Mouse (Mus musculus): ENCODE data around the gene R3hdml. TPM values are rescaled to one million over a fixed set of nuclear protein-coding genes. Genes with fewer than 3 reads are reported as not detected.

R3hdml gene
- 0.23 and 0.40 TPM in 2 replicates for polyA plus RNA-seq (2015; fragmentation: Nextera tagmentation; extraction: Ambion mirVana)

DNA sequence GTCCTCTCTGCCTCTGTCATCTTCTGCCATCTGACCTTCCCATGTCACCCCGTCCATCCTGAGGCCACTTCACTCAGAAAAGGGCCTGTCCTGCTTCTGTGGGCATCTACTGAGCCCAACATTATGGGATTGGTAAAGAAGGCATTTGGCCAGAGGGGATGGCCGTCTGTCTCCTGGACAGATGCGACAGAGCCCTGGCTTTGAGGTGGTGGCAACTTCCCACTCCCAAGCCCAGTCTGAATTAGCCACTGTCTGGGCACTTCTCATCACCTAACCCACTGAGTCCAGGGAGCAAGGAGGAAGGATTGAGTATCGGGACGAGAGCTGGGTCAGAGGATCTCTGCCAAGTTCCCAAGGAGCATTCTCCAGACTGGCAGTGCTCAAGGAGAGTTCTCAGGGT is at the start of gene R3hdml:
Gene R3hdml, plus strand, starts transcription at position 301 of the 400 bp plus-strand sequence.
- Histone ChIP-seq H3K9ac (ENCODE audit: low read length) (no peak within 1 kb of the TSS), H3K9me3 (ENCODE audit: control insufficient read depth, low read length) (no peaks in the 10 kb centered on the region), H3K36me3 (ENCODE audit: control insufficient read depth, insufficient read depth, low read length) (no peaks in the 10 kb centered on the region), H3K4me1 (replicated peaks; ENCODE audit: control insufficient read depth, insufficient read depth) (no peaks in the 10 kb centered on the region), H3K4me2 (replicated peaks; ENCODE audit: low read depth) (no peak within 1 kb of the TSS), H3K27me3 (ENCODE audit: control insufficient read depth, insufficient read depth, low read length) (no peaks in the 10 kb centered on the region), H3K4me3 (ENCODE audit: low read depth, low read length) (no peak within 1 kb of the TSS), H3K27ac (replicated peaks) (no peak within 1 kb of the TSS)
- TF ChIP-seq EP300 (optimal IDR thresholded peaks at IDR 0.05) = no peak
- no peak for TF ChIP-seq CTCF (IDR thresholded peaks at IDR 0.05; ENCODE audit: low read depth)
- DNase-seq (ENCODE audit: low spot score) = no peak
- WGBS = 76% methylated on average over 5 of the region's 5 CpGs
- ATAC-seq (ENCODE audit: low FRiP score, low TSS enrichment) = no peak

DNA sequence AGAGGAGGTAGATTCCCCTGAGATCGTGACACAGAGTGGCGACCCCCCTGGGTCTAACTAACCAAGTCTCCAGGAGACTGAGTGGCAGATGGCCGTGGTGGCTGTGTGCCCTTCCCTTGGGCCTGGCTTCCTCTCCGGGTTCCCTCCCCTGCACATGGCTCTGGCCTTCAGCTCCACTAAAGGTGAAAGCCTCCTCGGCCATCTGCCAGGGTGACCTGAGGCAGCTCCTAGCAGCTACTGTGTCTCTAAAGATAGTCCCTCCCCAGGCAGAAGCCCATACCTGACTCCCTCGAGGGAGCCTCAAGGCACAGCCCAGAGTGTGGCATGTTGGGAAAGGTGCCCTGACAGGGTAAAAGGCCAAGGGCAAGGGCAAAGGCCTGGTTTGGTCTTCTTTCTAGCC is 48.6 kb upstream of the R3hdml start:
- Histone ChIP-seq H3K36me3 (ENCODE audit: control insufficient read depth, insufficient read depth, low read length) (no peaks in the 10 kb centered on the region), H3K9ac (ENCODE audit: low read length) (no peak overlapping the region)

DNA sequence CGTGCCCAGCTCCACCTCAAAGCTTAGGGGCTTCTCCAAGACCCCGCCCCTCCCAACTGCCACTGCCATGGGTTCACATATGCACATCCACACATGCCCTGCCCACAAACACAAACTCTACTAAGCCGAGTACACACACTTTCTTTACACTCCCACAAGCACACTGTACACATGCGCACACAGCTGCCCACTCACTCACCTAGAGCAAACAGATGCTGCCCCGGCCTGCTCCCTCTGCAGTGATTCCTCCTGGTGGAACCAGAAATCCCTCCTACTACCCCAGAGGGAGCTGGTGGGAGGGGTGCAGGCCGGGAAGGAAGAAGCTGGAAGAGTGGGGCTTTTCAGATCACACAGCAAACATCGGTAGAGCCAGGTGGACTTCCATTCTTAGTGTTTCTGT is 48.1 kb upstream of the R3hdml start:
- Histone ChIP-seq H3K4me3 (ENCODE audit: low read depth, low read length) (no peak overlapping the region), H3K4me2 (replicated peaks; ENCODE audit: low read depth) (no peak overlapping the region), H3K9ac (ENCODE audit: low read length) (no peak overlapping the region), H3K27me3 (ENCODE audit: control insufficient read depth, insufficient read depth, low read length) (no peaks in the 10 kb centered on the region), H3K36me3 (ENCODE audit: control insufficient read depth, insufficient read depth, low read length) (no peaks in the 10 kb centered on the region), H3K4me1 (replicated peaks; ENCODE audit: control insufficient read depth, insufficient read depth) (no peaks in the 10 kb centered on the region), H3K9me3 (ENCODE audit: control insufficient read depth, low read length) (no peaks in the 10 kb centered on the region), H3K27ac (replicated peaks) (no peak overlapping the region)
- ATAC-seq (ENCODE audit: low FRiP score, low TSS enrichment) (peak; percentile 54; the same call in 1 of the 2 replicates), DNase-seq (ENCODE audit: low spot score) (peak; percentile 32)
- TF ChIP-seq EP300 (optimal IDR thresholded peaks at IDR 0.05) = no peak
- TF ChIP-seq CTCF (IDR thresholded peaks at IDR 0.05; ENCODE audit: low read depth) = no peak
- WGBS = 36% methylated on average over 7 of the region's 7 CpGs

More for the DNA sequence above, 48.6 kb upstream of the R3hdml start:
- no peak overlapping the region for H3K27ac ChIP-seq (replicated peaks)
- DNase-seq (ENCODE audit: low spot score) (no peak), ATAC-seq (ENCODE audit: low FRiP score, low TSS enrichment) (no peak)
- H3K9me3 ChIP-seq (ENCODE audit: control insufficient read depth, low read length) = no peaks in the 10 kb centered on the region
- no peak overlapping the region for H3K4me3 ChIP-seq (ENCODE audit: low read depth, low read length)
- no peaks in the 10 kb centered on the region for H3K27me3 ChIP-seq (ENCODE audit: control insufficient read depth, insufficient read depth, low read length)
- H3K4me1 ChIP-seq (replicated peaks; ENCODE audit: control insufficient read depth, insufficient read depth) = no peaks in the 10 kb centered on the region
- 66% methylated on average over 6 of the region's 6 CpGs for WGBS
- H3K4me2 ChIP-seq (replicated peaks; ENCODE audit: low read depth) = no peak overlapping the region
- TF ChIP-seq EP300 (optimal IDR thresholded peaks at IDR 0.05) = no peak
- no peak for TF ChIP-seq CTCF (IDR thresholded peaks at IDR 0.05; ENCODE audit: low read depth)

DNA sequence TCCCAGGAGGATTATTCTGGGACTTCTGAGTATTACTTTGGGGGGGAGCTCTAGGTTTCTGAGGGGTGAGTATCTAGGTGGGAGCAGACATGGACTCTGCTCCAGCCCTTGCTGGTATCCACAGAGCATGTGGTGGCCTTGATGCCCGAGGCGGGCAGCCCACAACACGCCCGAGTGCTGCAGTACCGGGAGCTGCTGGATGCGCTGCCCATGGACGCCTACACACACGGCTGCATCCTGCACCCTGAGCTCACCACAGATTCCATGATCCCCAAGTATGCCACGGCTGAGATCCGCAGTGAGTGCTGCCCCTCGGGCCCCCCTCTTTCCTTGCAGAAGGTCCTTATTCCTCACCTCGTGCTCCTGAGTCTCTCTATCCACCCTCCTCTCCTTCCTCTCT is 44.7 kb upstream of the R3hdml start:
- no peak for TF ChIP-seq EP300 (optimal IDR thresholded peaks at IDR 0.05)
- no peak for TF ChIP-seq CTCF (IDR thresholded peaks at IDR 0.05; ENCODE audit: low read depth)
- H3K36me3 ChIP-seq (ENCODE audit: control insufficient read depth, insufficient read depth, low read length) = no peaks in the 10 kb centered on the region
- ATAC-seq (ENCODE audit: low FRiP score, low TSS enrichment) = no peak
- no peak overlapping the region for H3K4me3 ChIP-seq (ENCODE audit: low read depth, low read length)
- no peak for DNase-seq (ENCODE audit: low spot score)
- no peaks in the 10 kb centered on the region for H3K27me3 ChIP-seq (ENCODE audit: control insufficient read depth, insufficient read depth, low read length)
- H3K9me3 ChIP-seq (ENCODE audit: control insufficient read depth, low read length) = no peaks in the 10 kb centered on the region
- no peak overlapping the region for H3K9ac ChIP-seq (ENCODE audit: low read length)
- no peak overlapping the region for H3K27ac ChIP-seq (replicated peaks)
- H3K4me2 ChIP-seq (replicated peaks; ENCODE audit: low read depth) = no peak overlapping the region
- 78% methylated on average over 12 of the region's 12 CpGs for WGBS
- no peaks in the 10 kb centered on the region for H3K4me1 ChIP-seq (replicated peaks; ENCODE audit: control insufficient read depth, insufficient read depth)

DNA sequence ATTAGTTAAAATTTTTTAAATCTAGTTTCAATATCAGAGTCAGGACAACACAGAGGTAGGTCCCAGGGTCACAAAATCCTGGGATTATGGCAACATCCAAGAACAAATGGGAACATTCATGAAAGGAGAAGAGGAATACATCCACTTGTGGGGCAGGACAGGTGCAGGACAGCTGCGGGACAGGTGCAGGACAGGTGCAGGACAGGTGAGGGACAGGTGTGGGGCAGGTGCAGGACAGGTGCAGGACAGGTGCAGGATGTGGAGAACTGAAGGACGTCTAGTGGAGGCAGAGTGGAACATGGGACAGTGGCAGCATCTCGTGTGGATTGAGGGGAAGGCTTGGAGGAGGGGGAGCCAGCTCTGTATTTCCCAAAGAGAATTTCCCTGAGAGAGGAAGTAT is 42.8 kb upstream of the R3hdml start:
- TF ChIP-seq CTCF (IDR thresholded peaks at IDR 0.05; ENCODE audit: low read depth) = no peak
- no peak for TF ChIP-seq EP300 (optimal IDR thresholded peaks at IDR 0.05)

DNA sequence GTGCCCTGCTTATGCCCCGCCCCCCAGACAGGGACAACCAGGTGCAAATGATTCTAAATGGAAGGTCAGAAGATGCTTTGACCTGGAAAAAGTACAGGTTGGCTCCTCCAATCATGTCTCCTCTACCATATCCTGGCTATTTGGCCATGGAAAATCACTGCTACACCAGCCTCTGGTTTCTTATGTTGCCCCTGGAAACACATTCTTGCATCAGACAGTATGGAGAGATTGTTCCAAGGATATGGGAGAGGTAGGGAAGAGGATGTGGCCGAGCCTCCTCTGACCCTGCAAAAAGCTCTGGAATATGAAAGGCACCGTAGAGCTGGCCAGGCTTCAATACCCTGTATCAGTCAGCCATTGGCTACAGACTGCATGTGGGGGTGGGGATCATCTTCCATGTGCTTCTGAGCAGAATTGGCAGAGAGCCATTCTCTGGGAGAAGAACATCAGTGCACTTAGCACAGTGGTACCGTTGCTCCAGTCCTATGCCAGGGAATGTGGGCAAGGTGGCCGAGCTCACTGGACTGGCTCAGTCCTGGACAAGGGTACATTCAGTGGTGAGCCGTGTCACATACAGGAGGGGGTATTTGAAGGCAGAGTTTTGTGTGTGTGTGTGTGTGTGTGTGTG is 41.3 kb upstream of the R3hdml start:
- Histone ChIP-seq H3K4me1 (replicated peaks; ENCODE audit: control insufficient read depth, insufficient read depth) (no peaks in the 10 kb centered on the region), H3K9me3 (ENCODE audit: control insufficient read depth, low read length) (no peaks in the 10 kb centered on the region), H3K4me2 (replicated peaks; ENCODE audit: low read depth) (no peak overlapping the region), H3K9ac (ENCODE audit: low read length) (no peak overlapping the region), H3K27ac (replicated peaks) (no peak overlapping the region), H3K36me3 (ENCODE audit: control insufficient read depth, insufficient read depth, low read length) (no peaks in the 10 kb centered on the region), H3K27me3 (ENCODE audit: control insufficient read depth, insufficient read depth, low read length) (no peaks in the 10 kb centered on the region), H3K4me3 (ENCODE audit: low read depth, low read length) (no peak overlapping the region)
- ATAC-seq (ENCODE audit: low FRiP score, low TSS enrichment) = peak; percentile 45; the same call in 1 of the 2 replicates
- no peak for TF ChIP-seq EP300 (optimal IDR thresholded peaks at IDR 0.05)
- no peak for TF ChIP-seq CTCF (IDR thresholded peaks at IDR 0.05; ENCODE audit: low read depth)
- WGBS = 52% methylated on average over 6 of the region's 6 CpGs
- no peak for DNase-seq (ENCODE audit: low spot score)

More for the DNA sequence above, 42.8 kb upstream of the R3hdml start:
- Histone ChIP-seq H3K36me3 (ENCODE audit: control insufficient read depth, insufficient read depth, low read length) (no peaks in the 10 kb centered on the region), H3K27ac (replicated peaks) (no peak overlapping the region), H3K4me1 (replicated peaks; ENCODE audit: control insufficient read depth, insufficient read depth) (no peaks in the 10 kb centered on the region), H3K9ac (ENCODE audit: low read length) (no peak overlapping the region), H3K9me3 (ENCODE audit: control insufficient read depth, low read length) (no peaks in the 10 kb centered on the region), H3K4me3 (ENCODE audit: low read depth, low read length) (no peak overlapping the region), H3K4me2 (replicated peaks; ENCODE audit: low read depth) (no peak overlapping the region), H3K27me3 (ENCODE audit: control insufficient read depth, insufficient read depth, low read length) (no peaks in the 10 kb centered on the region)
- WGBS = 55% methylated on average over 3 of the region's 3 CpGs
- no peak for ATAC-seq (ENCODE audit: low FRiP score, low TSS enrichment)
- DNase-seq (ENCODE audit: low spot score) = no peak
